Mouse (Mus musculus) heart, postnatal 0 days (tissue): ENCODE results near the gene Man2a1.

Source experiments
- CTCF ChIP-seq: IDR thresholded peaks from 2 replicates; pipeline ENCODE4 v1.5.1; 2016; ENCODE audit warnings: antibody characterized with exemption, control low read depth, low read depth
- EP300 ChIP-seq: IDR thresholded peaks from 2 replicates; pipeline ENCODE4 v1.6.1; 2016; ENCODE audit warnings: antibody characterized with exemption, low read depth

DNA sequence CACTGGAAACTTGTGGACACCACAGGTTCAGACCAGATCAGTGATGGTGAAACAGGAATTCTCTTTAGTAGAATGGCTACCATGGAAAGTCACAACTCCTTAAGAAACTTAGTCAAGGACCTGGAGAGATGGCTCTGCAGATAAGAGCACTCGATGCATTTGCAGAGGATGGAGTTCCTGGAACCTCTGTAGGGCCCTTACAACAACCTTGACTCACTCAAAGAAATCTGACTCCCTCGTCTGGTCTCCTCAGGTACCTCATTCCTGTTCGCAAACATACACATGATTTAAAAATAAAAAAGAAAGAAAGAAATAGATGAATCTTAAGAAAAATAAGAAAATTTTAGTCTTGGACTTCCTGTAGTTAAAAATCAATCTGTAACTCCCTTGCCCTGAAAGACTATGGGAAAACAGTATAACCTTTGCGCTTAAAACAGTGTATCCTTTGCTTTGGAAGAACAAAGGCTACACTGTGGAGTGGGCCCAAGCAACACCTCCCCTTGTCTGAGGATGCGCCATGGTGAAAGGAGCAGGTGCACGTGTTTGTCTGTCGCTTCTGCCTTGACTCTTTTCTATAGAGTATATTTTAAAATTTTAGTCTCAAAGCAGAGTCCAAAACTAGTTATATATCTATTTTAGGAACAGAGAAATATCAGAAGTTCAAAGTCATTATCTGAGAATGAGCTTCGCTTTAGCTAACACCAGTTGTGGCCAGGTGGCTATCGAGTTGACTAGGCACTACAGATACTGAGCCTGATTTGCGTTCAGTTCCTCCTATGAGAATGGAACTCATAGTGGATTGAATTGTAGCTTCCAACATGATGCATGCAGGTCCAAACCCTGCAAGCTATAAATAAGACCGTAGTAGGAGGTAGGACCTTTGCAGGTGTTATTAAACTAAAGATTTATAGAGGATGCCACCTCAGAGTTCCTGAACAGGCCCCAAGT is 163.9 kb downstream of the Man2a1 start:
- no peak for TF ChIP-seq CTCF
- TF ChIP-seq EP300, result no peak
